Mouse (Mus musculus): Measurements from ENCODE around the gene Ssx2ip. TPM values are rescaled to one million over a fixed set of nuclear protein-coding genes. Genes with fewer than 3 reads are reported as not detected.

Gene Ssx2ip
- polyA plus RNA-seq, 1 experiment from 2014 or later, result 25.1 TPM

DNA sequence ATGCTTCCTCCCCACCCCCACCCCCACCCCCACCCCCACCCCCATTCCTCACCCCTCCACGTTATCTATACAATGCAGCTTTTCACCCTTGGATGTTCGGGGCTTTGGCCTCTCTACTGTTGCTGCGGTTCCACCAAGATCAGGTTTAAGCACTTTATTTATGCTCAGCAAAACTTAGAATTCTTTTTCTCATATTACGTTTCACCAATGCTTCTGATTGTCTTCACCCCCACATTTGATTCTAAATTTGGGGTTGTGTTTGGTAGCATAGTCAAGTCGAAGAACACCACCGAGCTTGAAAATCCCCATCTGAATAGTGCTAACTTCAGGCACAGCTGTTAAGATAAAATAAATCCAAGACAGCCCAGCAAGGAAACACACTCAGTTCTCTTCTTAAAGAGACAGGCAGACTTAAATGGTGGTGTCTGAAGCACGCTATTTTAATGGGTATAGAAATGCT, 10.8 kb upstream of the Ssx2ip start:
- ATAC-seq (ENCODE audit: low FRiP score) (no peak), DNase-seq (ENCODE audit: low spot score) (no peak)
- Histone ChIP-seq H3K9ac (ENCODE audit: low read depth, low read length) (no peak overlapping the region), H3K4me3 (ENCODE audit: low read depth, low read length) (no peak overlapping the region), H3K27me3 (ENCODE audit: control insufficient read depth, insufficient read depth, low read length) (0 out of 2 replicates have a peak, but pooled peaks cover 2% of the 10 kb centered on the region), H3K9me3 (ENCODE audit: control insufficient read depth, low read length) (no peaks in the 10 kb centered on the region), H3K27ac (ENCODE audit: low read depth, low read length) (no peak overlapping the region), H3K4me1 (replicated peaks; ENCODE audit: control insufficient read depth, insufficient read depth, low read length) (no peaks in the 10 kb centered on the region), H3K4me2 (replicated peaks; ENCODE audit: low read depth, low read length) (no peak overlapping the region), H3K36me3 (ENCODE audit: control insufficient read depth, insufficient read depth, low read length) (no peaks in the 10 kb centered on the region)
- WGBS, result 46% methylated on average over 7 of the region's 7 CpGs

DNA sequence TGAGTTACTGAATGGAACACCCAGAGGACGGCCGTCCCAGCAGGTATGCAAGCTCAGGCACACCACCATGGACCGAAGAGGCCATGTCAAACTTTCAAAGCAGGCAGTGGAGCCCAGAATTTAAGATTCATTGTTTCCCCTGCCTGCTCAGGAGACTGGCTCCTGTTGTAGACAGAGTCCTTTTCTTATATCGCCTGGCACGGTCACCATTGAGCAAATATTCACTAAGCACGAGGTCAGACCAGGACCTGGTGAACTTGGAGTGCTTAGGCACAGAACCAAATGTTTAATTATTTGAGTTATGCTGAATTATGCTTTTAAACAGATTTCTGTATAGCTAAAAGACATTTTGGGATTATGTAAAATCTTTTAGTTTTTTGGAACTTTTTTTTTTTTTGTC, 8.2 kb upstream of the Ssx2ip start:
- no peak for ATAC-seq (ENCODE audit: low FRiP score)
- Histone ChIP-seq H3K27me3 (ENCODE audit: control insufficient read depth, insufficient read depth, low read length) (no peaks in the 10 kb centered on the region), H3K4me2 (replicated peaks; ENCODE audit: low read depth, low read length) (no peak overlapping the region), H3K9ac (ENCODE audit: low read depth, low read length) (no peak overlapping the region), H3K9me3 (ENCODE audit: control insufficient read depth, low read length) (no peaks in the 10 kb centered on the region), H3K4me1 (replicated peaks; ENCODE audit: control insufficient read depth, insufficient read depth, low read length) (no peaks in the 10 kb centered on the region), H3K27ac (ENCODE audit: low read depth, low read length) (no peak overlapping the region), H3K4me3 (ENCODE audit: low read depth, low read length) (no peak overlapping the region), H3K36me3 (ENCODE audit: control insufficient read depth, insufficient read depth, low read length) (no peaks in the 10 kb centered on the region)
- WGBS, result 85% methylated on average over 6 of the region's 6 CpGs
- no peak for DNase-seq (ENCODE audit: low spot score)

DNA sequence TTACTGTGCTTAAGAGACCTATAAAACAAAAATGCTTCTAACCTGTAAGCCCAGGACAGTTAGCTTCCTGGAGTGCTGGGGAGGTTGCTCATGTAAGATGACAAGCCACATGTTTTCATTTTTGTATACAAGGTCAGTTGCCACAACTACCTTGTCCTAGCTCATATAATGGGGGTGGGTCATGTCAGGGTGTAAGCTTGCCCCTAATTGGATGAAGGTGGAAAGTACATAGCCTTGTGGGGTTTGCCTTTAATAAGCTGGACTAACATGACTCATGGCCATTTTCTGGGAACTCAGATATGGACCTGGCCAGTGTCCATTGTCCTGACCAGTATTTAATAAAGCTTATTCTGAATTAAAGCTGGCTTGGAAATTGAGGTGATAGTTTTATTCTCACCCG, 7.5 kb upstream of the Ssx2ip start:
- Histone ChIP-seq H3K4me3 (ENCODE audit: low read depth, low read length) (no peak overlapping the region), H3K27ac (ENCODE audit: low read depth, low read length) (no peak overlapping the region), H3K9me3 (ENCODE audit: control insufficient read depth, low read length) (no peaks in the 10 kb centered on the region), H3K9ac (ENCODE audit: low read depth, low read length) (no peak overlapping the region), H3K4me1 (replicated peaks; ENCODE audit: control insufficient read depth, insufficient read depth, low read length) (no peaks in the 10 kb centered on the region), H3K36me3 (ENCODE audit: control insufficient read depth, insufficient read depth, low read length) (no peaks in the 10 kb centered on the region), H3K27me3 (ENCODE audit: control insufficient read depth, insufficient read depth, low read length) (no peaks in the 10 kb centered on the region), H3K4me2 (replicated peaks; ENCODE audit: low read depth, low read length) (no peak overlapping the region)
- no peak for DNase-seq (ENCODE audit: low spot score)
- 88% methylated on average over 1 of the region's 1 CpGs for WGBS
- no peak for ATAC-seq (ENCODE audit: low FRiP score)

DNA sequence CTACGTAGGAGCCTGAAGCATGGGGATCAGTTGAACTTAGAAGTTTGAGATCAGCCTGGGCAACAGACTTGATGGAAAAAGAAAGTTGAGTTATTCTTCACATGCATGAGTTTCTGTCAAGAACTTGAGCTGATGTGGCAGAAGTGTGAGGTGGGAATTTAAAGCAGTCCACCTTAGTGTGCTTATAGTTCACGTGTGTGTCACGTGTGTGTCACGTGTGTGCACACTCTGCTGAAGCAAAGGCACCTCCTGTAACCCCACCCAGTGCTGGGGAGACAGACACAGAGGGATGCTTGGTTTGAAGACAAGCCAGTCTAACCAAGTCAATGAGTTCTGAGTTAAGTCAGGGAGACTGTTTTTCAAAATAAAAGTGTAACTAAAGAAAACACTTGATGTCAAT, 6.6 kb upstream of the Ssx2ip start:
- Histone ChIP-seq H3K9ac (ENCODE audit: low read depth, low read length) (no peak overlapping the region), H3K4me1 (replicated peaks; ENCODE audit: control insufficient read depth, insufficient read depth, low read length) (no peaks in the 10 kb centered on the region), H3K27me3 (ENCODE audit: control insufficient read depth, insufficient read depth, low read length) (no peaks in the 10 kb centered on the region), H3K36me3 (ENCODE audit: control insufficient read depth, insufficient read depth, low read length) (no peaks in the 10 kb centered on the region), H3K4me3 (ENCODE audit: low read depth, low read length) (no peak overlapping the region), H3K9me3 (ENCODE audit: control insufficient read depth, low read length) (peaks cover 2% of the 10 kb centered on the region; the same call in 1 of the 2 replicates), H3K27ac (ENCODE audit: low read depth, low read length) (no peak overlapping the region), H3K4me2 (replicated peaks; ENCODE audit: low read depth, low read length) (no peak overlapping the region)
- WGBS, result 92% methylated on average over 4 of the region's 4 CpGs
- DNase-seq (ENCODE audit: low spot score), result no peak
- ATAC-seq (ENCODE audit: low FRiP score), result no peak

DNA sequence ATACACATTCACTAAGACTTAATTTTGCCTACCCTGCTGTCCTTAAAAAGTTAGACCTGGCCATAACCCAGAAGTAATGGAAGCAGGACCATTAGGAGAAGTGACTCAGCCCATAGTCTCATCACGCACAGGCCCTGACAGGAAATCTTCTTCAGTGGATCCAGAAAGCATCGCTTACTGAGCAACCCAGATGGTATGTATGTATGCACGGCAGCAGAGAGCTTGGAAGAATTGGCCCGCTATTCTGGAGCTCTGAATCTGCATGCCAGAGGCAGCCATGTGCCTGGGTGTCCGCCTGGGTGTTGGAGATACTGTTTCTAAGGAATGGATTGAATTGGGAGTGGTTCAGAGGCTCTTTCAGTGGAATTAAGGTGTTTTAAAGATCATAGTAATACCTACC, 5.2 kb upstream of the Ssx2ip start:
- WGBS, result 91% methylated on average over 5 of the region's 5 CpGs
- Histone ChIP-seq H3K27me3 (ENCODE audit: control insufficient read depth, insufficient read depth, low read length) (no peaks in the 10 kb centered on the region), H3K9me3 (ENCODE audit: control insufficient read depth, low read length) (peaks cover 2% of the 10 kb centered on the region; the same call in 1 of the 2 replicates), H3K4me3 (ENCODE audit: low read depth, low read length) (no peak overlapping the region), H3K4me2 (replicated peaks; ENCODE audit: low read depth, low read length) (no peak overlapping the region), H3K4me1 (replicated peaks; ENCODE audit: control insufficient read depth, insufficient read depth, low read length) (no peaks in the 10 kb centered on the region), H3K27ac (ENCODE audit: low read depth, low read length) (no peak overlapping the region), H3K9ac (ENCODE audit: low read depth, low read length) (no peak overlapping the region), H3K36me3 (ENCODE audit: control insufficient read depth, insufficient read depth, low read length) (no peaks in the 10 kb centered on the region)
- no peak for ATAC-seq (ENCODE audit: low FRiP score)
- no peak for DNase-seq (ENCODE audit: low spot score)

DNA sequence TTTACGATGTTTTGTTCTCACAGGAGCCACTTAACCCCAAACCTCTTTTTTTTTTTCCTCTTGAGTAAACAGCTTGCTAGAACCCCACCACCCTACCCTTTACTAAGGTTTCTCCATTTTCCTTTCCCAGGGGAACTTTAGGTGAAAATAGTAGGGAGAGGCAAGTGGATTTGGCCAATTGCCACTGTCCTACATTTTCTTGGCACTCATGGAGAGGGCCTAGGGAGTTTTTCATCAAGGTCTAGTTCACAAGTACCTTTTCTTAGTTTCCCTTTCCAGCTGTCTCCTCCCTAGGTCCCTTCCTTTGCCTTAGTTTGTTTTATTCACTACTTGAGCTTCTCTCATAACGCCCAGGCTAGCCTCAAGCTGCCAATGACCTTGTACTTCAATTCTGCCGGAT, 672 bp upstream of the Ssx2ip start:
- H3K27ac ChIP-seq (ENCODE audit: low read depth, low read length), result no peak overlapping the region
- H3K36me3 ChIP-seq (ENCODE audit: control insufficient read depth, insufficient read depth, low read length), result no peaks in the 10 kb centered on the region
- H3K4me2 ChIP-seq (replicated peaks; ENCODE audit: low read depth, low read length), result peak overlapping the region; percentile 69
- peak overlapping the region; percentile 92 for H3K4me3 ChIP-seq (ENCODE audit: low read depth, low read length)
- no peaks in the 10 kb centered on the region for H3K27me3 ChIP-seq (ENCODE audit: control insufficient read depth, insufficient read depth, low read length)
- WGBS, result 57% methylated on average over 3 of the region's 3 CpGs
- H3K9ac ChIP-seq (ENCODE audit: low read depth, low read length), result peak overlapping the region; percentile 60
- H3K4me1 ChIP-seq (replicated peaks; ENCODE audit: control insufficient read depth, insufficient read depth, low read length), result peaks cover 5% of the 10 kb centered on the region
- H3K9me3 ChIP-seq (ENCODE audit: control insufficient read depth, low read length), result peaks cover 2% of the 10 kb centered on the region; the same call in 1 of the 2 replicates
- ATAC-seq (ENCODE audit: low FRiP score) (no peak), DNase-seq (ENCODE audit: low spot score) (no peak)

DNA sequence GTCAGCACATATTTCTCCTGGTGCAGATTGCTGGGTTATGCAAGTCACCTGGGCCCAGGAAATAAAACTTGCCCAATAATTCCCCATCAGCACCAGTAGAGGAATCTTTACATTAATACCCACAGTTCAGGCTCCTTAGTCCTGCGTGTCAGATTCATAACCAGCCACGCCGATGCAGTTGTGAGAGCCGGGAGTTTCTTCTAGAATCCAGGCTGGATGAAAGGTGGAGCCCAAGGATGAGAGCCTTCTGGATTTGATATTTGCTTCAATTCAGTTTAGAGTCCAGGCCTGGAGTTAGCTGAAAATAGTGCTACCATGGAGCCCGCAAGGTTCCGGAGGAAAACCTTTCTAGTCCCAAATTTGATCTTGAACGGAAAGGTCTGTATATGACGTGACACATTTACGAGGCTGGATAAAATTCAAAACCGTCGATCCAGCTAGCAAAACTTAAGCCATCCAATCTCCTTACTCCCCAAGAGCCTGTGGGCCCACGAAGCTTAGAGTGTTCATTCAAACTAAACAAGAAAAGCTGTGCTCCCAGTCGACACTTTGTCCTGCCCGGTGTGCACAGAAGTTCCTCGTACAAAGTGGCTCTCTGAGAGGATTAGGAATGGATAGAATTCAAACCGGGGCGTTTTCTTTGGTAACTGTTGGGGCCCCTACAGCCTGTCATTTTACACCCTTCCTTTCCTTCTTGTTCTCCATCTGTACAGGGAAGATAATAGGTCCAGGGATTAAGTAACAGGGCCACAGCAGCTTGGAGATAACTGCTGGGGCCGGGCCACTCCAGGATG, 968 bp downstream of the Ssx2ip start:
- Histone ChIP-seq H3K4me3 (ENCODE audit: low read depth, low read length) (peak overlapping the region; percentile 92), H3K9ac (ENCODE audit: low read depth, low read length) (peak overlapping the region; percentile 90), H3K36me3 (ENCODE audit: control insufficient read depth, insufficient read depth, low read length) (no peaks in the 10 kb centered on the region), H3K27ac (ENCODE audit: low read depth, low read length) (peak overlapping the region; percentile 69; the same call in 1 of the 2 replicates), H3K9me3 (ENCODE audit: control insufficient read depth, low read length) (peaks cover 2% of the 10 kb centered on the region; the same call in 1 of the 2 replicates), H3K4me1 (replicated peaks; ENCODE audit: control insufficient read depth, insufficient read depth, low read length) (peaks cover 5% of the 10 kb centered on the region), H3K4me2 (replicated peaks; ENCODE audit: low read depth, low read length) (peak overlapping the region; percentile 69), H3K27me3 (ENCODE audit: control insufficient read depth, insufficient read depth, low read length) (no peaks in the 10 kb centered on the region)
- DNase-seq (ENCODE audit: low spot score) (peak; percentile 21), ATAC-seq (ENCODE audit: low FRiP score) (no peak)
- 37% methylated on average over 18 of the region's 18 CpGs for WGBS

DNA sequence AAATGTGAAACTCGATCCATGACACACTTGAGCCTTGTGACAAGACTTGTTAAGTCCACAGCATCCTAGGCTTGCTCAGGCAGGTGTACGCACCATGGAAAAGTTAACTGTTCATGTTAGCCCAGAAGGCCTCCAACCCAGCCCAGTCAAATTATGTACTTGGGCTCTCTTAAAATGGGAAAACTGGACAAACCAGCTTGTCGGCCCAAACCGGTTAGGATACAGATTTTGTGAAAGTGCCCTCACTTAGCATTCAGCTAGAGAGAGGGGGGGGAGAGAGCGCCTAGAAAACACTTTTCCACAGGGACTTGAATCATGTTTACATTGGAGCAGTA, 1.5 kb downstream of the Ssx2ip start:
- Histone ChIP-seq H3K9me3 (ENCODE audit: control insufficient read depth, low read length) (peaks cover 2% of the 10 kb centered on the region; the same call in 1 of the 2 replicates), H3K27ac (ENCODE audit: low read depth, low read length) (no peak overlapping the region), H3K4me2 (replicated peaks; ENCODE audit: low read depth, low read length) (peak overlapping the region; percentile 69), H3K4me1 (replicated peaks; ENCODE audit: control insufficient read depth, insufficient read depth, low read length) (peaks cover 5% of the 10 kb centered on the region), H3K36me3 (ENCODE audit: control insufficient read depth, insufficient read depth, low read length) (no peaks in the 10 kb centered on the region), H3K4me3 (ENCODE audit: low read depth, low read length) (peak overlapping the region; percentile 92), H3K9ac (ENCODE audit: low read depth, low read length) (no peak overlapping the region), H3K27me3 (ENCODE audit: control insufficient read depth, insufficient read depth, low read length) (no peaks in the 10 kb centered on the region)
- DNase-seq (ENCODE audit: low spot score) (peak; percentile 23), ATAC-seq (ENCODE audit: low FRiP score) (no peak)
- 59% methylated on average over 5 of the region's 5 CpGs for WGBS

DNA sequence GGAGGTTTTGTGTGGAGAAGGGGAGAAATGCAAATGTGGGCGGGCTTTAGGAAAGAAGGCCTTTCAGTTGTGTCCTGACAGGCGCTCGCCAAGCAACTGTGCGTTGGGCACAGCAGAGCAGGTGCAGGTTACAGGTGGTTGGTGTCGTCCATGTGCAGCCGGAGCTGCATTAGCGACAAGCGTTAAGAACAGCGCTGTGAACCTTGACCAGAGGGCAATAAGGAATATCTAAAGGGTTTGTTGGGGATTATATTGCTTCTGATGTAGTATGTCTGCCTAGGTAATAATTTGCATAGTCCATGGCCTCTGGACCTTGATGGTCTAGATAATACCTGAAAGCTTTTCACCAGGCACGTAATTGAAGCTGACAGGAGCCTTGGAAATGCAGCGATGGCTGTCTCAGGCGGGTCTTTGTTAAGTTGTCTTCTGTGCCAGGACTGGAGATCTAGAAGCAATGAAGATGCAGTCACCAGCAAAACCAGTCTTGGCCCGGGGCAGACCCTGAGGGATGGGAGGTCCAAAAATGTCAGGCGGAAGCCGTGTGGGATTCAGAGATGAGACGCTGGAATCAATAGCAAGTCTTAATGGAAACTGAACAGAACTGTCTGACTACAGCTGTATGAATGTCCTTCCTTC, 2.8 kb downstream of the Ssx2ip start:
- ATAC-seq (ENCODE audit: low FRiP score) (no peak), DNase-seq (ENCODE audit: low spot score) (no peak)
- peaks cover 2% of the 10 kb centered on the region; the same call in 1 of the 2 replicates for H3K9me3 ChIP-seq (ENCODE audit: control insufficient read depth, low read length)
- H3K27me3 ChIP-seq (ENCODE audit: control insufficient read depth, insufficient read depth, low read length), result no peaks in the 10 kb centered on the region
- no peaks in the 10 kb centered on the region for H3K36me3 ChIP-seq (ENCODE audit: control insufficient read depth, insufficient read depth, low read length)
- WGBS, result 88% methylated on average over 16 of the region's 16 CpGs
- H3K4me1 ChIP-seq (replicated peaks; ENCODE audit: control insufficient read depth, insufficient read depth, low read length), result peaks cover 5% of the 10 kb centered on the region
- H3K9ac ChIP-seq (ENCODE audit: low read depth, low read length), result no peak overlapping the region
- no peak overlapping the region for H3K4me3 ChIP-seq (ENCODE audit: low read depth, low read length)
- H3K4me2 ChIP-seq (replicated peaks; ENCODE audit: low read depth, low read length), result no peak overlapping the region
- no peak overlapping the region for H3K27ac ChIP-seq (ENCODE audit: low read depth, low read length)

Data from hindbrain, embryonic 11.5 days (tissue).